Mouse (Mus musculus) subcutaneous adipose tissue, adult 2 months (tissue): ENCODE results near the gene Psma6. TPM values are rescaled to one million over a fixed set of nuclear protein-coding genes. Genes with fewer than 3 reads are reported as not detected.

Experiments
- polyA plus RNA-seq: library from polyadenylated mRNA; depleted of rRNA; stranded (reverse); fragments of >200 nt; gene quantifications from 2 replicates; pipeline ENCODE4 v1.2.3, GENCODE M21; 2012; ENCODE audit warnings: low replicate concordance; rRNA removed

Gene Psma6
- polyA plus RNA-seq: 76.7 and 92.6 TPM in 2 replicates

DNA sequence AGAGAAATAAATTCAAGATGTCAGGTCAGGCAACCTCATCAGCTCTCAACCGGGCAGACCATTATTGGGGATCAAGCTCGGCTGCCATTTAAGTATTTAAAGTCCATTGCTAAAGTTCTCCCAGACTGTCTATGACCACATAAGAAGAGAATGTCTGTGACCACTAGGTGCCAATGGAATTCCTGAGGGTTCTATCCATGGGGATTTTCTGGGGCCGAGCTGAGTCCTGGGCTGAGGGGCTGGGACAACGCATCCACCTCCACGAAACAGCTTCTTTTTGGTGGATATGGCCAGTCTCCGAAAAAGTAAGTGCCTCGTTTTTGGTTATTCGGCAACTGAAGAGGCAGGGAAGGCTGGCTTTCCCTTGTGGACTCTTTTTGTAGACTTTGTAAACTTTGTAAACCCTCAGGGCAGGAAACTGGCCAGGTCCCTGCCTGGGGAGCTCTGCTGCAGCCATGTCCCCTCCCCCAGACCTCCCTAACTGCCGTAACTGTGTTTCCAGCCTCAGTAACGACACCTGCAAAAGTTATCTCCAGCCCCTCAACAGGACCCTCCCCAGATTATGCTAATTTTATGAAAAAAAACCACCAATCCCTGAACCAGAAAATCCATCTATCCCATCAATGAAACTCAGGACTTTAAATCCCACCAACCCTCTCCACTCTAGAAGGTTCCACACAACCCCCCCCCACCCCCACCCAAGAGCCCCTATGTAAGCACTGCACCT lies at the start of gene Psma6:
TSS of gene Psma6 (plus strand) at position 200 of the 727 bp plus-strand sequence.

Other genes with a start within 250 kb of the Psma6 start
- 16.7 and 22.5 TPM in 2 replicates for gene Srp54b, start 229.1 kb upstream of the Psma6 start, polyA plus RNA-seq
- not detected in 2 replicates for gene 1700047I17Rik2, start 184.6 kb upstream of the Psma6 start, polyA plus RNA-seq
- 10.7 and 12.2 TPM in 2 replicates for gene Srp54c, start 154.1 kb upstream of the Psma6 start, polyA plus RNA-seq
- 8.2 and 11.3 TPM in 2 replicates for gene 1110008L16Rik, start 84.6 kb upstream of the Psma6 start, polyA plus RNA-seq
- 2.8 and 3.9 TPM in 2 replicates for gene Ppp2r3c, start 81.2 kb upstream of the Psma6 start, polyA plus RNA-seq
- 159 and 221 TPM in 2 replicates for gene Nfkbia, start 108.4 kb downstream of the Psma6 start, polyA plus RNA-seq
- gene Aldoart2, start 181.0 kb downstream of the Psma6 start, polyA plus RNA-seq: 0.09 and 0.14 TPM in 2 replicates
- not detected in 2 replicates for gene Insm2, start 215.2 kb downstream of the Psma6 start, polyA plus RNA-seq